Mouse (Mus musculus): Measurements from ENCODE around the gene Cx3cr1.

DNA sequence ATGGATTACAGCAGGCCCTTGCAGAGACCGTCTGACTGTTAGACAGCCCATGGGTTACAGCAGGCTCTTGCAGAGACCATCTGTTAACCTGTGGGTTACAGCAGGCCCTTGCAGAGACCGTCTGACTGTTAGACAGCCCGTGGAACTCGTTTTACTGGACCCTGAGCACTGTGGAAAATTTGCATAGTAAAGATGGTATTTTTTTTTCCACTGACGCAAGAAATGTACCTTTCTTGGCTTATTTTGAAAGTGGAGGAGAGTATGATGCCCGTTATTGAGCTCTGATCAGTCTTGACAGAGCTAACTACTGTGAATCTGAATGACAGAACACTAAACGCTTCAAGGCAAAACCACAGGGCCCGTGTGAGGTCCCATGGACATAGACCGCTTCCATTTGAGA, 13.5 kb downstream of the Cx3cr1 start:
- TF ChIP-seq CTCF (IDR thresholded peaks at IDR 0.05; ENCODE audit: extremely low read depth, insufficient read depth, insufficient read length, insufficient replicate concordance) (no peak), POLR2A (IDR thresholded peaks at IDR 0.05; ENCODE audit: low read depth, low read length) (no peak)

All from spleen, adult 2 months (tissue).